Mouse (Mus musculus): ENCODE data around the gene Spdef.
A peak's percentile ranks its signal among the peaks of the same experiment; 100 is the strongest.

The Spdef gene

DNA sequence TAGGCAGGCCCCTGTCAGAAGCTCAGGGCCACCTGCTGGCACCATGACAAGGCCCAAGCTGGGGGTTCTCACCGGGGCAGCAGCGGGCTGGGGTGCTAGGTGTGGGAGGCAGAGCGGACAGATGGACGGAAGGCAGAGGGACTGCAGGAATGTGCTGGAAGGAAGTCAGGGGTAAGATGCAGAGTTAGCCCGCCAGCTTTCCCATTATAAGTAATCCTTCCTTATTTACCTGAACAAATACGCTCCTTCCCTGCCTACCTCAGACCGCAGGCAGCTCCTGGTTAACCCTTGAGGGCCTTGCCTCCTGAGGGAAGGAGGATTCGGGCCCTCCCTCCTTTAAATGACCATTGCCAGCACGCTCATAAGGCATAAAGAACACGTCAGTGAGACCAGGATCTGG lies at the start of gene Spdef:
TSS of gene Spdef (minus strand) at position 186 of the 400 bp plus-strand sequence.
- DNase-seq = no peak

DNA sequence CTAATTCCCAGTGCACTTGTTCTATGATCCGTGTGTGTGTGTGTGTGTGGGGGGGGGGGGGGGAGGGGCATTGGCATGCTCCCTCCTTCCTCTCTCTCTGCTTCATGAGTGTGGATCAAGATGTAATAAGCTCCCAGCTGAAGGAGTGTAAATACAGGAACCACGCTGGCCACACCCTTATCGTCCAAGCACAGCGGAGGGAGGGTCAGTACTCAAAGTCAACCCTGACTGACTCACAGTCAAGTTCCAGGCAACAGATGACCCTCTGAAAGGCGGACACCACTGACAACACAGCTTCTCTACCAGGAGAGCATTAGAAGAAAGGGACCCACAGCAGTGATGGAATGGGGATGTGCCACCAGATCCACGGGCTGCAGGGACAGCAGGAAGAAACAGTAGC lies 49.1 kb upstream of the Spdef start:
- DNase-seq = peak; percentile 32 to 60

DNA sequence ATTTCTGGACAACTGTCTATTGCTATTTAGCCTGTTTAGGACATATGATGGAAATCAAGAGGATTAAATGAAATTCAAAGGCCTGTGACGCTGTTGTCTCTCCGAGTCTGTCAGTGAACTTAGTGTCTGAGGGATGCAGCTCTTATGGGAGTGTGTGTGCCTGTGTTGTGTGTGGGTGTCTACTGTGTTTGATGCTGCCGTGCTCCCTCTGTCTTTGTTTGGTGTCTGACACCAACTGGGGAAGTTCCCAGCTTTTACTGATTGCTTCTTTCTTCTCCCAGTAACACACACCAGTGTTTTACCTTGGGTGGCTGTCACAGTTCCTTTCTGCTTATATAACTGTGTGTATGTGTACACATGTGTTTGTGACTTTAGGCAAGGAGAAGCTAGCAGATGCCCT lies 45.4 kb upstream of the Spdef start:
- no peak for DNase-seq

DNA sequence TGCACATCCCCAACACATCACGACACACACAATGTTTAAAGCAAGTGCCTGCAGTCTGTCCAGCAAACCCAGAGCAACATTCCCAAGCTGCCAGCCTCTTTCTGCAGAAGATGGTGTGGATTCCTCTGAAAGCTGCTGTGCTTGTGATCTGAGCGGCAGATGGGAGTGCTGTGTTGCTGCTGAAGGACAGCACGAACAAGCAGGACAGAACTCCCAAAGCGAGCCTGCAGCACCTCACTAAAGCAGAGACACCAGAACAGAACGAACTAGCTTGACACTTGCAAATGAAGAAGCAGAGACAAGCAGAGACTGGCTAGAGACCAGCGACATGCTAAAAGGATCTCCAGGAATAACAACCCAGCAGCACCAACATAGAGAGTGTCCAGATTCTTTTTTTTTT lies 42.9 kb upstream of the Spdef start:
- DNase-seq = no peak

DNA sequence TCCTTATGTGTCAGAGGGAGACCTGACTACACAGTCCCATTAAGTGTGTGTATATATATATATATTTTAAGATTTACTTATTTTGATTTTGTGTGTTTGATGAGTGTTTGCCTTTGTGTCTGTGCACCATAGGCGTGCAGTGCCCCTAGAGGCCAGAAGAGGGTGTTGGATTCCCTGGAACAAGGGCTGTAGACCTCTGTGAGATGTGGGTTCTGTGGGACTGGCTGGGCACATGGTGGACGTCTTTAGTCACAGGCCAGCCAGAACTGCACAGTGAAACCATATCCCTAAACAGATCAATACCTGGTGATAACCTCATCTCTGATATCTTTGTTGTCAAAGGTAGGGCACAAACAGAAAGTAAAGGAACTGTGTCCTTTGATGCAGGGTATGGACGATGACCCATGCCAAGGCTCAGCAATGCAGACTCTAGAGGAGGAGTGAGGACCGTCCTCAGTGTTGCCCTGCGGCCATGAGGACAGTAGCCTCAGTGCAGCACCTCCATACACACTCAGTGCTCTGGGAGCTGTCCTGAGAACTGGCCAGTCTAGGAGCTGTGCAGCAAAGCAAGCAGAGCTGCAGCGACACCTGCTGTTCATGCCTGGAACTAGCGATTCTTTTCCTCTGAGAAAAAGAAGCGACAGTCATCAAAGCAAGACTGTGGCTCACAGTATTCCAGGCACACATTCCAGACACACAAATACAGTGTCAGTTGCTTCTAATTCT lies 40.2 kb upstream of the Spdef start:
- peak; percentile 49 to 77 for DNase-seq

DNA sequence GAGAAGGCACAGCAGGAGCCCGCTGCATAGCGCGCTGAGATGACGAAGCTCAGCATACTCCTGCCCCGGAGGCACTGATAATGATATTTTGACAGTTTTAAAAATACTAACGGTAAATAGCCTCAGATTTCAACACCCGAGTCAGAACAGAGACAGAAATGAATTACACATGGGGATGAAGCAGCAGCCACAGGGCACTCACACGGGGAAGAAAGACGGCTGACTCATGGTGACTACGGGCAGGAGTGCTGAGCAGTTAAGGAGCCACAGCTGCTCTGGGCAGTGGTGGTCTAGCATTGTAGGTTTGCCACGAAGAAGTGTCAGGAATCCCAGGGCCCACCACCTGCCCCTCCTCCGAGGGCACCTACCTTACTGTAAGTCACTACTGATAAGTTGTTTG lies 38.8 kb upstream of the Spdef start:
- no peak for DNase-seq

DNA sequence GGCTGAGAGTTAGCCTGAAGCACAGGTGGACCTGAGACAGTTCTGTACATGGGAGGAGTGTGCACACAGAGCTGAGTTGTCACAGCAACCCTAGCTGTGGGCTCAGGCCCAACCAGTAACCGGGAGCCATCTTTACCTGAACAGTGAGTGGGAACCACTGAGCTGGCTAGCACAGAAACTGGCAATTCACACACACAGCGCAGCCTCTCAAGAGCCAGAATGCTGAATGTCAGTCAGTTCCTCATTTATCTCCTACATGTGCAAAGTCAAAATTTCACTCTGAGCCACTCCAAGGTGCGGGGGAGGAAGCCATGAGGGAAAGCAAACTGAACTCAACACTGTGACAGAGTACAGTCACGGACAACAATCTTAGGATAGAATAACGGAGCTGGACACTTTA lies 38.4 kb upstream of the Spdef start:
- no peak for DNase-seq

DNA sequence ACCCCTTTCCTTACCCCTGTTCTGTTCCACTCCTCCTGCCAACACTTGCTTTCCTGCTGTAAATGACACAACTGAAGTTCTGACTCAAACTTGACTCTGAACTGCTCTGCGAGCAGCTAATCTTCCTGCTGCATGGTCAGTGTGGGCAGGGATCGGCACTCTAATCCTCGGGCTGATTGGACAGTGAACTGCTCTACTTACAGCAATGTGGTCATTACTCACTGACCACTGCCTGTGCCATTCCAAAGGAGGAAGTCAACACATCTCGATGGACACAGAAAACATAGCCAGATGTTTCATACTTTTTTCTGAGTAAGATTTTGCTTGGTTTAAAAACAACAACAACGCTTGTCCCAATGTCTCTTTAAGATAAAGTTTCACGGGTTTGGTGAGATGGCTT lies 36.3 kb upstream of the Spdef start:
- no peak for DNase-seq

DNA sequence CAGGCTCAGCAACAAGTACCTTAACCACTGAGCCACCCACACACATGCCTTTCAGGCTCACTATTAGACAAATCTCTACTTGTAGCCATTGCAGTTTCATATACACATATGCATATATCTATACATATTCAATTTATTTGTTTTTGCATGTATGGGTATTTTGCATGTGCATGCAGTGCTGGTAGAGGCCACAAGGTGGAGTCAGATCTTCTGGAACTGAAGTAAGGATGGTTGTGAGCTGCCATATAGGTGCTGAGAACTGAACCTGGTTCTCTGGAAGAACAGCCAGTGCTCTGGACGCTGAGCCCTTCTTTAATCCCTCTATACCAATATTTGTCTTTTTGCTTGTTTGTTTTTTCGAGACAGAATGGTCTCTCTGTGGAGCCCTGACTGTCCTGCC lies 35.7 kb upstream of the Spdef start:
- DNase-seq = no peak

DNA sequence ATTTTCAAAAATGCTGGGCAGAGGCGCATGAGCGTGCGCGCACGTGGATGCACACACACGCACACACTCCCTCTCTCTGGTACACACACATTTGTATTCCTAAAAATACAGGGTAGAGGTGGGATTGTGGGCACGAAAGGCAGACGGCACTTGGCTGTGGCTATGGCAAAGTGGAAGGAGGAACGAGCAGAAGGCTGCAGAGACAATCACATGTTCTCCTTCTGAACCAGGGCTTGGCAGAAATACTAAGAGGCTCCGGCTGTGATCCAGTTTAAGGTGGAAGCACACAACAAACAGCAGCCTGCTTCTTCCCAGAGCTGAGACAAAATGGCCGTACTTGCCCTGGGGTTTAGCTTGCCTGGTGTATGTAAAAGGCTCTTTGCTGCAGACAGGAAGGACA lies 34.1 kb upstream of the Spdef start:
- DNase-seq = no peak

DNA sequence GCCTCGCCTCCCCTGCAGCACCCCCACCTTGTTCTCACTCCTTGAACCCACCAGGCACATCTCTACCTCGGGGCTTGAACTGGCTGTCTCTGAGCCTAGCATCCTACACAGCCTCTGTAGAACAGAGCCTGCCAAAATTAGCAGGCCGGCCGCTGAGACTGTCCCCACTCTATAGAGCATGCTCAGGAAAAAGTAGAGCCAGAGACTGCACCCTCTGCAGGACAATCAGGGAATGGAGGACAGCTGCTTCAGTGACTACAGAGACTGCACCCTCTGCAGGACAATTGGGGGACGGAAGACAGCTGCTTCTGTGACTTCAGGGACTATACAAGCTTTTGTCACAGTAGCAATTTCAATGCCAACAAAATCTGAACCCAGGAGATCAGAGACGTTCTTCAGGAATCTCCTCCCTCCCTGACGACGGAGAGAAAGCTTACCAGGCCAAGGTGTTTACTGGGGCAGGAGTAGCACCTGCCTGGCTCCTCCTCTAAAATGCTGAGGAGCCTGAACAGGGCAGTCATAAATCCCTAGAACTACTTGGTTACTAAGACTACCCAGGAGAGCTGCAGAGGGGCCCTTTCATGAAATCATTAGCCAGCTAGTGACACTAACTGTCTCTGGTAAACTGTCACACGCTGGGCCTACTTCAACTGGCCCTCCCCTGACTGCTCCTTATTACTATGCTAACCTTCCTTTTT lies 33.0 kb upstream of the Spdef start:
- peak; percentile 79 to 84 for DNase-seq

DNA sequence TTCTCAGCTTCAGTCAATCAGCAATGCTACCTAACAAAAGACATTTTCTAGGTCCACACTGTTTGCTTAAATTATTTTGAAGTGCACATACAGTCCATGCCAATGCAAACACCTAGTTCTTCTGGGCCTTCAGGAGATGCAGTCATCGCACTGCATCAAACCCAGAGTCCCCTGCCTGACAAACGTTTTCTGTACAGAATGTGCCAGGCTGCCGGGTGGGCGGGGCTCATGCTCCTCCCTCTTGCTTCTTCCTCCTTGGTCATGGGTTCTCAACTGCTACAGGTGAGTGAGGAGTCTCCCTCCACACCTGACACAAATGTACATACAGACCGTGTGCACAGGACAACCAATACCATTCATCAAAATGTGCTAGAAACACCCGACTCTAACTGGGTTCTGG lies 31.4 kb upstream of the Spdef start:
- DNase-seq = peak in 1 of 2 experiments; percentile 63

DNA sequence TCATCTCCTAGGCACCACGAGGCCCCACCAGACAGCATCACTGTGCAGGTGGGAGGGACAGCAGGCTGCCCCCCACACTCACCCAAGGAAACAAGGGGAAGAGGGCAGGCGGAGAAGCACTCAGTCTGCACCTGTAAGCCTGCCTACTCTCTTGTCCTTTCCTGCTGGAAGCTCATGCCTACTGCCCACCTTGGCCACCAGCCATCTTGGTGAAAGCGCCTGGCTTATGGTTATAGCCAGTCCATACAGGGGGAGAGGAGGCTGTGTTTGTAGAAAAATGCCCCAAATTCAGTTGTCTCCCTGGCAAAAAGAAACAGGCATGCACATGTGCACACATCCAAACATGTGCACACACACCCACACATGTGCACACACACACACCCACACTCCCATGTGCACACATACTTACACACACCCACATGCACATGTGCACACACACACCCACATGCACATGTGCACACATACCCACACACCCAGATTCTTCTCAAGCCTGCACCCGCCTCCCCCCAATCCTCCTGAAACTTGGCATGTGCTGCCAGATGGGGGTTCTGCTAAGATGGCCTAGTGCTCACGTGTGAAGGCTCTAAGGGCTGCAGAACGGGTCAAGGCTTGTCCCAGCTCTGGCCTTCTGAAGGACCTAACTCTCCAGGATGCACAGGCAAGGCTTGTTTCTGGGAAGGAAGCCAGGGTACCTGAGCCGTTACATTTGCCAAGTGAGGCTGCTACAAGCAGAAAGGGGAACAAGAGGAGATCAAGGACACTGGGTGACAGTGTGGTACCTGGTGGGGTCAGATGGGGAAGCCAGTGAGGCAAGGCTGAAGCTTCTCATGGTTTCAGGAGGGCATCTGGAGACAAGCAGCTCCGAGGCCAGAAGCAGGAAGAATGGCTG lies 22.8 kb upstream of the Spdef start:
- DNase-seq = no peak

DNA sequence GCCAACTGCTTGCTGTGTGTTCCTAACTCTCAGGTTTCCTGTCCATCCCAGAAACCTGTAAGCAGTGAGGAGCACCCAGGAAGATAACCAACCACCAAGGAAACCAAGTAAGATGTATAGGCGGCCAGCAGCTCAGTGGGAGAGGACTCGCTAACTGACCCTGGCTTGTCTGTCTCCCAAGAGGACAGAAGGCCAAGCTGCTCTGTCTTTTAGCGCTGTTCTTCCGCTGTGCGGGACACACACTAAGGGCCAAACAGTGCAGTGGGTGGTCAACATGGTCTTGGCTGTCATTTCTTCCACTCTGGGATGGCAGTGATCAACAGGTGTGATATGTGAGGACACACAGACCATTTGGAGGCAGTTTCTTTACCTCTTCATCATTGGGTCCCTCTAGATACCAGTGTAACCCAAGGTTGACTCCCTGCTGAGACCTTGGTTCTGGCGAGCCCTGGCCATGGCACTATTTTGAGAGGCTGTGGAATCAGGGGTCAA lies 21.7 kb upstream of the Spdef start:
- no peak for DNase-seq

DNA sequence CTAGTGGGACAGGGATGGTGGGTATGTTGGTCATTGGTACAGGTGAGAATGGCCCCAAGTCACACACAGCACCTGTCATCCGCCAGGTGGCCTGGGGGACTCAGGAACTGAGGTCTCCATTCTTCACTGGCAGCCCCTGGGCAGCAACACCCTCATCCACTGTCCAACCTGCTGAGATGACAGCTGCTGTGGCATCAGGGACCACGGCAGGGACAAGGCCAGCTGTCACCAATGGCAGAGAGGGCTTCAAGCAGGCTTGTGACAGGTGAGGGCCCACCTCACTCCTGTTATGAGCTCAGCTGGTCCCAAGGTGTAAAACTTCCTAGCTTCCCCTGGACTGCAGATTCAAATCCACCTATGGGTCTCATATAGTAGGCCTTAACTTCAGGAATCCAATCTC lies 19.4 kb upstream of the Spdef start:
- DNase-seq = no peak

DNA sequence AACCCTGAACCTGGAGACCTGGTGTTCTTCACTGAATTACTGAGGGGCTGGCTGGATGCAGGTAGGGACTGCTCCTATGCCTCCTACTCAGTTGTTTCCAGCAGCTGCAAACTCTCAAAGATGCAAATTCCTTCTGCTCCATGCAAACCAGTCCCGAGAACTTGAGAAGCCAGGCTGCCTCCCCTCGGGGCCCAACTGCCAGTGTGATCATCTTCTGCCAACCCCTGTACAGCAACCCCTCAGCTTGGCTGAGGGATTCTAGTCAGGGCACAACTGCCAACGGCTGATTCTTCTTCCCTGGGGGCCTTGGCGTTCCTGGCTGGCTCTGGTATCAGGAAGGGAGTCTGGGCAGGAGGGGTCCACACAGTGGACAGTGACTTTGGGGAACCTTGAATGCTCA lies 17.7 kb upstream of the Spdef start:
- DNase-seq = no peak

DNA sequence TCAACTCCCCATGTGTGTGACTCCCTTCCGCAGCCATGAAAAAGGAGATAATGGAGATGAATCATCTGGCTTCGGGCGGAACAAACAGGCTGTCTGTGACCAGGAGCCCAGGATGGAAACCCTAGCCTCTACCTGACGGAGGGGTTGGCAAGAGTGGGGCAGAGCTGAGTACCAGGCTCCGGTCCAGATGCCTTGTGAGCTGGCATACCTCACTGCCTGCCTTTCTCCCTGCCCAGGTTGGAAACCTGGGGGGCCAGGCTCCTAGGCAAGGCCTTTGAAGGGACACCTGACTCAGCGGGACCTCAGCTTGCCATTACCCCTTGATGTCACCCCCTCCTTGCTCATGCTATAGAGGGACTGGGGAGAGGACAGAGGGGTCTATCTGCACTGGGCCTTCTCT lies 12.2 kb upstream of the Spdef start:
- DNase-seq = no peak

DNA sequence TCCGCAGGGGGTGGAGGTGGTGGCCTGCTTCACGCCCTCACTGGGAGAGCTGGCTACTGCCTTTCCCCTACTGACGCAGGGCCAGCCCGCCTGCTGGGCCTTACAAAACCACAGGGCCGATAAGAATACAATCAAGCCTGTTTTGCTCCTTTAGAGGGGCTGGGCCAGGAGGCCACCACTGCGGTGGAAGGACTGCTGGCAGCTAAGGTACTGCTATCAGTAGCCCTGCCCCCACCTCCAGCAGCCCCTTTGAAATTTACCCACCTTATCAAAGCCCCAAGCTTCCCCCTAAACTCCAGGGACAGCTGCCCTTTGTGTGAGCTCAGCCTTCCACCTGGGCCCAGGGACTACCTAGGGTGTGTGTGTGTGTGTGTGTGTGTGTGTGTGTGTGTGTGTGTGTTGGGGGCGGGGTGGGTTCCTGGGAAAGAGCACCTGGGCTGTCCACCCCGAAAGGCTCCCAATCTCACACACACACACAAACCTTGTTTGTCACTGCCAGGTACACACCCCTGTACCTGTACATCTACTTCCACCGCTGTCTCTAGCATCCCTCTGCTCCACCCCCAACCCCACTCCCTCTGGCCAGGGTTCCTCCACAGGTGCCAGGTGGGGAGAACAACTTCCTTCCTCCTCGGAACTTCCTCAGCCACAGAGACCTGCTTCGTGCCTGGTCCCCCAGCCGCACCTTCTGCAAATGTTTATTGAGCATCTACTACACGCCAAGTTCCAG lies 5.8 kb upstream of the Spdef start:
- DNase-seq = no peak

DNA sequence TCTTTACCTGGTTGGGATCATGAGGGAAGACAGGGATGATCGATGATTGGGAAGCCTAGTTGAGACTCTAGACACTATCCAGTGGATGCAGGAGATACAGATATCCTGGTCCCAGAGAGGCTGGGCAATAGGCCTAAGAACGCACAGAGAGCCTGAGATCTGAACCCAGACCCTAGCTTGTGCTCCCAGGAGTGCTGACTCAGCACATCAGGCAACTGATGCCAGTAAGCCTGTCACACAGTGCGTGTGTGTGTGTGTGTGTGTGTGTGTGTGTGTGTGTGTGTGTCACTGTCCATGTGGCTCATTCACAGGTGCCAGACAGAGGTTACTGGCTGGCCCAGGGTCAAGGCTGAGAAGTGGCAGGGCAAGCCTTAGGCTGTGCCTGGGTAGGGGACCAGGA lies 3.9 kb upstream of the Spdef start:
- DNase-seq = no peak

DNA sequence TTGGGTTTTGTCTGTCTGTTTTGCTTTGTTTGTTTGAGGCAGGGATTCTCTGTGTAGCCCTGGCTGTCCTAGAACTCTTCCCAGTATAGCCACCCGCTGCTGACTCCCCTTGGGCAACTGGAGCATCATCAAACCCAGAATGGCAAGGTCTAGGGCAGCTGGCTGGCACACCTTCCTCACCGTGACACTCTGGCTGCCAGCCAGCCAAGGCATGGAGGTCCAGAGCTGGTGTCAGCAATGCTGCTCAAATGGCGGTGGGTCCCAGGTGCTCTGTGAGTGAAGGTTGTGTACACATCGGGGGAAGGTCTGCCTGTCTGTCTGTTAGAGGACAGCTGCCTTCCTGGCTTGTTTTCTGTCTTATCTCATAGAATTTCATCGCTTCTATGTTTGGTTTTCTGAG lies 3.4 kb upstream of the Spdef start:
- no peak for DNase-seq

DNA sequence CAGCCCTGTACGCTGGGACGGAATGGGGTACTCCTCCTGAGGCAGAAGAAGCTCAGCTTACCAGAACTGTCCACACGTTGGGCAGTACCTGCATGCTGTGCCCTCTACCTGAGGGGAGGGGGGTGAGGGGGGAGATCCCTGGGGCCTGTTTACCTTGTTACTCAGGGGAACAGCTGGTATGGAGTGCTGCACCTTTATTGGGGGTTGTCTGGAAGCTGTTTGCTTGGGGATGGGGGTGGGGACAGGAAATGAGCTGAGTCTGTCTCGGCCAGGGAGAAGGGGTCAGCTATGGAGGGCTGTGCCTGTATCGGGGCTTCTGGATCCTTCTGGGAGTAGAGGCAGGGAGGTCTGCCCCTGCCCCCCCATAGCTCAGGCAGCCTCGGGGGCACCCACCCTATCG lies 2.2 kb downstream of the Spdef start:
- DNase-seq = no peak

DNA sequence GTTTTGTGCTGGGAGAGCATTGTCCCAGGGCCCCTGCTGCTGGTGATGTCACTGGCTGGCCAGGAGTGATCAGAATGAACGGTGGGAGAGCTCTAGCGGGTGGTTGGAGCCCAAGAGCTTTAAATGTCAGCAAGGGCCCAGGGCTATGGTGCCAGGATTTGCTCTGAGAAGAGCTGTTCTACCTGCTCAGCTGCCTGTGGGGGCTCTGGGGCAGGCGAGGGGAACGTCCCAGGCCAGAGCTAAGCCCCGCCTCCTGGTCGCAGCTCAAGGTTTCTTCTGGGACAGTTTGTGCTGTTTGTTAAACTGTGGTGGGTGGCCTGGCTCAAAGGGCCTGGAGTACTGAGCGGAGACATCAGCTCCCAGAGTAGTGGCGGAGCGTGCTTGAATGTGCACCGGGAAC lies 3.3 kb downstream of the Spdef start:
- DNase-seq = no peak

DNA sequence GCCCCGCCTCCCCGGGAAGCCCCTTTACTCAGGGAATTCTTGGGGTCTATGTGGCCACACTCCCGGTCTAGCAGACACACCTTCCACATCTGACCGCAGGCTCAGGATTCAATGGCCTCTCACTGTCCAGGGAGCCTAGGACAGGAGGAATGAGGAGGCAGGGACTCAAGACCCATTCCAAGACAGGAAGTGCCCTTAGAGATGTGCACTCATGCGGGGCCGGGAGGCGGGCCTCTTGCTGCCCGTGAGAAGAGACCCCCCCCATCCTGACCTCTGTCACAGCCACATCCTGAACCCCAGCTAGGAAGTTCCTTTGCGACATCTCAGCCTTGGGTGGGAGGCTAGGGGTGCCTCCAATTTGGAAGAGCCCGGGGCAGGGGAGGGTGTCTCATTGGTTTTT lies 3.7 kb downstream of the Spdef start:
- DNase-seq = no peak

Measured in lung, postnatal 4 days (tissue).